Mouse (Mus musculus) myocyte (in vitro differentiated cells): ENCODE measurements around the gene P2rx2.

Experiments
- E2F4 ChIP-seq: IDR thresholded peaks from one replicate; pipeline ENCODE4 v1.6.1; 2011; ENCODE audit warnings: mild to moderate bottlenecking, control low read depth, moderate library complexity; ENCODE audit not compliant: insufficient read depth
- MAX ChIP-seq: IDR thresholded peaks from one replicate; pipeline ENCODE4 v1.6.1; 2011; ENCODE audit warnings: low read depth, mild to moderate bottlenecking, control low read depth
- MYOD1 ChIP-seq, 3 experiments: IDR thresholded peaks; one replicate each; pipeline ENCODE4 v1.6.1; 2011; ENCODE audit warnings: control low read depth in 2 of 3, low read depth in 2 of 3, mild to moderate bottlenecking in 2 of 3, moderate library complexity in 1 of 3; ENCODE audit not compliant: insufficient read length in 2 of 3, control insufficient read depth in 1 of 3
- MYOG ChIP-seq, 3 experiments: IDR thresholded peaks; one replicate each; pipeline ENCODE4 v1.6.1; 2011; ENCODE audit warnings: control low read depth in 2 of 3, low read depth in 2 of 3, mild to moderate bottlenecking in 2 of 3; ENCODE audit not compliant: insufficient read length in 2 of 3, control insufficient read depth in 1 of 3, insufficient read depth in 1 of 3
- POLR2A ChIP-seq: IDR thresholded peaks from one replicate; pipeline ENCODE4 v1.6.1; 2011; ENCODE audit warnings: low read depth, mild to moderate bottlenecking, control low read depth, moderate library complexity; ENCODE audit not compliant: insufficient read length
- POLR2AphosphoS2 ChIP-seq: IDR thresholded peaks from one replicate; pipeline ENCODE4 v1.6.1; 2011; ENCODE audit warnings: low read depth, control low read depth; ENCODE audit not compliant: insufficient read length
- REST ChIP-seq: IDR thresholded peaks from one replicate; pipeline ENCODE4 v1.6.1; 2011; ENCODE audit warnings: mild to moderate bottlenecking, control low read depth, moderate library complexity; ENCODE audit not compliant: insufficient read depth, insufficient read length
- SRF ChIP-seq: IDR thresholded peaks from one replicate; pipeline ENCODE4 v1.6.1; 2011; ENCODE audit warnings: low read depth; ENCODE audit not compliant: control insufficient read depth, insufficient read length
- TCF12 ChIP-seq: IDR thresholded peaks from one replicate; pipeline ENCODE4 v1.6.1; 2011; ENCODE audit warnings: mild to moderate bottlenecking, control low read depth; ENCODE audit not compliant: poor library complexity, insufficient read depth, severe bottlenecking
- TCF3 ChIP-seq: IDR thresholded peaks from one replicate; pipeline ENCODE4 v1.6.1; 2011; ENCODE audit warnings: low read depth, control low read depth; ENCODE audit not compliant: insufficient read length
- USF1 ChIP-seq: IDR thresholded peaks from one replicate; pipeline ENCODE4 v1.6.1; 2011; ENCODE audit warnings: low read depth, mild to moderate bottlenecking, control low read depth, moderate library complexity

GRCm38 (mm10) chr5:110357531-110358179 lies 14.6 kb upstream of the P2rx2 start:
- no peak for TF ChIP-seq POLR2A
- no peak for TF ChIP-seq POLR2AphosphoS2
- no peak for TF ChIP-seq TCF12
- no peak for TF ChIP-seq E2F4
- no peak for TF ChIP-seq SRF
- TF ChIP-seq MAX: no peak
- no peak for TF ChIP-seq MYOD1 (IDR thresholded peaks at IDR 0.05; ENCODE audit: control insufficient read depth in 1 of 3, insufficient read length in 2 of 3, low read depth in 2 of 3)
- TF ChIP-seq MYOG (IDR thresholded peaks at IDR 0.05; ENCODE audit: control insufficient read depth in 1 of 3, insufficient read depth in 1 of 3, insufficient read length in 2 of 3, low read depth in 2 of 3): no peak
- no peak for TF ChIP-seq REST
- TF ChIP-seq TCF3: no peak
- TF ChIP-seq USF1: no peak
